Mouse (Mus musculus): ENCODE measurements around the gene Fgfr2. TPM values are rescaled to one million over a fixed set of nuclear protein-coding genes. Genes with fewer than 3 reads are reported as not detected.

The Fgfr2 gene
- polyA plus RNA-seq, 1 experiment = 0.17 TPM

DNA sequence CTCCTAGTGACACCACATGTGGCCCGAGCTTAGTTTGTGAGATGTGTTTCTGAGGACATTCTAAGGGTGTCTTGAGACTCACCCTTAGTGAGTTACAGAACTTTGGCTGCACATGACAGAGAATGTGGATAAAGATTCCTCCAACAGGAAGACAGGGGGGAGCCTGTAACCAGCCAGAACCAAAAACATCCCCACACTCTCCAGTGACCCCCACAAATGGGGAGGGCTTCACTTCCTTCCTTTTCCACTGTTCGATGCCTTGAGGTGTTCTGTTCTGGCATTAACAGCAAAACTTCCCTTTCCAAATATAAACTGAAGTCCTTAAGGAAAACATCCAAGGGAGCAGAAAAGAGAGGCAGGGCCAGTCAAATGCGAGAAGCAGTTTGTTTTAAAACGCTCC, 886.0 kb downstream of the Fgfr2 start:
- Histone ChIP-seq H3K27me3 (ENCODE audit: control insufficient read depth, insufficient read depth, insufficient read length) (no peaks in the 10 kb centered on the region), H3K4me3 (no peak overlapping the region), H3ac (ENCODE audit: control insufficient read depth, insufficient read length) (no peak overlapping the region), H3K36me3 (ENCODE audit: control insufficient read depth, insufficient read depth) (peaks cover 11% of the 10 kb centered on the region), H3K4me2 (ENCODE audit: low read depth) (no peak overlapping the region), H3K79me2 (ENCODE audit: control insufficient read depth, insufficient read depth) (no peaks in the 10 kb centered on the region)
- no peak for TF ChIP-seq POLR2AphosphoS2 (IDR thresholded peaks at IDR 0.05; ENCODE audit: insufficient read length, low read depth)
- no peak for TF ChIP-seq E2F4 (IDR thresholded peaks at IDR 0.05; ENCODE audit: insufficient read depth)

GRCm38 (mm10) chr7:132236789-132237188, 886.4 kb downstream of the Fgfr2 start:
- Histone ChIP-seq H3K79me2 (ENCODE audit: control insufficient read depth, insufficient read depth) (no peaks in the 10 kb centered on the region), H3ac (ENCODE audit: control insufficient read depth, insufficient read length) (no peak overlapping the region), H3K4me3 (no peak overlapping the region), H3K36me3 (ENCODE audit: control insufficient read depth, insufficient read depth) (peaks cover 11% of the 10 kb centered on the region), H3K4me2 (ENCODE audit: low read depth) (no peak overlapping the region), H3K27me3 (ENCODE audit: control insufficient read depth, insufficient read depth, insufficient read length) (no peaks in the 10 kb centered on the region)
- TF ChIP-seq MAX (IDR thresholded peaks at IDR 0.05; ENCODE audit: low read depth) (no peak), TCF12 (IDR thresholded peaks at IDR 0.05; ENCODE audit: insufficient read depth, poor library complexity, severe bottlenecking) (no peak), SRF (IDR thresholded peaks at IDR 0.05; ENCODE audit: control insufficient read depth, insufficient read length, low read depth) (no peak), POLR2AphosphoS2 (IDR thresholded peaks at IDR 0.05; ENCODE audit: insufficient read length, low read depth) (no peak), REST (IDR thresholded peaks at IDR 0.05; ENCODE audit: insufficient read depth, insufficient read length) (no peak), CEBPB (IDR thresholded peaks at IDR 0.05; ENCODE audit: insufficient read depth, poor library complexity, severe bottlenecking) (no peak), POLR2A (IDR thresholded peaks at IDR 0.05; ENCODE audit: insufficient read length, low read depth) (no peak), E2F4 (IDR thresholded peaks at IDR 0.05; ENCODE audit: insufficient read depth) (no peak), TCF3 (IDR thresholded peaks at IDR 0.05; ENCODE audit: insufficient read length, low read depth) (no peak), MYOD1 (IDR thresholded peaks at IDR 0.05; ENCODE audit: control insufficient read depth in 1 of 3, insufficient read length in 2 of 3, low read depth in 2 of 3) (no peak), MYOG (IDR thresholded peaks at IDR 0.05; ENCODE audit: control insufficient read depth in 1 of 3, insufficient read depth in 1 of 3, insufficient read length in 2 of 3, low read depth in 2 of 3) (no peak), USF1 (IDR thresholded peaks at IDR 0.05; ENCODE audit: low read depth) (no peak)

GRCm38 (mm10) chr7:132234250-132234649, 888.9 kb downstream of the Fgfr2 start:
- Histone ChIP-seq H3K79me2 (ENCODE audit: control insufficient read depth, insufficient read depth) (no peaks in the 10 kb centered on the region), H3K27me3 (ENCODE audit: control insufficient read depth, insufficient read depth, insufficient read length) (no peaks in the 10 kb centered on the region), H3K36me3 (ENCODE audit: control insufficient read depth, insufficient read depth) (peaks cover 11% of the 10 kb centered on the region), H3K4me3 (no peak overlapping the region), H3K4me2 (ENCODE audit: low read depth) (no peak overlapping the region), H3ac (ENCODE audit: control insufficient read depth, insufficient read length) (no peak overlapping the region)
- TF ChIP-seq CEBPB (IDR thresholded peaks at IDR 0.05; ENCODE audit: insufficient read depth, poor library complexity, severe bottlenecking) (no peak), MYOG (IDR thresholded peaks at IDR 0.05; ENCODE audit: control insufficient read depth in 1 of 3, insufficient read depth in 1 of 3, insufficient read length in 2 of 3, low read depth in 2 of 3) (no peak), POLR2A (IDR thresholded peaks at IDR 0.05; ENCODE audit: insufficient read length, low read depth) (no peak), USF1 (IDR thresholded peaks at IDR 0.05; ENCODE audit: low read depth) (no peak), TCF12 (IDR thresholded peaks at IDR 0.05; ENCODE audit: insufficient read depth, poor library complexity, severe bottlenecking) (no peak), POLR2AphosphoS2 (IDR thresholded peaks at IDR 0.05; ENCODE audit: insufficient read length, low read depth) (no peak), MYOD1 (IDR thresholded peaks at IDR 0.05; ENCODE audit: control insufficient read depth in 1 of 3, insufficient read length in 2 of 3, low read depth in 2 of 3) (no peak)

GRCm38 (mm10) chr7:132233732-132234131, 889.4 kb downstream of the Fgfr2 start:
- TF ChIP-seq MAX (IDR thresholded peaks at IDR 0.05; ENCODE audit: low read depth) = no peak
- TF ChIP-seq E2F4 (IDR thresholded peaks at IDR 0.05; ENCODE audit: insufficient read depth) = no peak
- TF ChIP-seq CEBPB (IDR thresholded peaks at IDR 0.05; ENCODE audit: insufficient read depth, poor library complexity, severe bottlenecking) = no peak
- no peak for TF ChIP-seq POLR2A (IDR thresholded peaks at IDR 0.05; ENCODE audit: insufficient read length, low read depth)
- H3K36me3 ChIP-seq (ENCODE audit: control insufficient read depth, insufficient read depth) = peaks cover 7% of the 10 kb centered on the region
- no peaks in the 10 kb centered on the region for H3K79me2 ChIP-seq (ENCODE audit: control insufficient read depth, insufficient read depth)
- H3K4me2 ChIP-seq (ENCODE audit: low read depth) = no peak overlapping the region
- H3K27me3 ChIP-seq (ENCODE audit: control insufficient read depth, insufficient read depth, insufficient read length) = no peaks in the 10 kb centered on the region
- no peak overlapping the region for H3K4me3 ChIP-seq
- H3ac ChIP-seq (ENCODE audit: control insufficient read depth, insufficient read length) = no peak overlapping the region

DNA sequence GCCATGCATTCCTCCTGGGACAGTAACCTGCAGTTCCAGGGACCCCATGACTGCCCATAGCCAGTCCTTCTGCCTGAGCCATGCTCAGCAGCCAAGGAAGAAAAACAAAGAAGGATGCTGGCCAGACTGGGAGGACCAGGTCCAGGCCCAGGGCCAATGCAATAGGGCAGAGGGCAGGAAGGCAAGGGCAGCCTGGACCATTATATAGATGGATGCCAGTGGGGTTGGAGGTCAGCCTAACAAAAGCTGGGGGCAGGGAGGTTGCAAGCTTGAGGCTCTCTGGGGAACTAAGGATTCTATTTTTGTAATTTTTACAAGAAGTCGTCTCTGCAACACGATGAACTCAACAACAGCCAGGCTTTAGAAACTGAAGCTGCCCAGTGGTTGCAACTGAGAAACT, 890.2 kb downstream of the Fgfr2 start:
- TF ChIP-seq MAX (IDR thresholded peaks at IDR 0.05; ENCODE audit: low read depth) (no peak), USF1 (IDR thresholded peaks at IDR 0.05; ENCODE audit: low read depth) (no peak), POLR2AphosphoS2 (IDR thresholded peaks at IDR 0.05; ENCODE audit: insufficient read length, low read depth) (no peak), TCF3 (IDR thresholded peaks at IDR 0.05; ENCODE audit: insufficient read length, low read depth) (no peak), REST (IDR thresholded peaks at IDR 0.05; ENCODE audit: insufficient read depth, insufficient read length) (no peak), MYOG (IDR thresholded peaks at IDR 0.05; ENCODE audit: control insufficient read depth in 1 of 3, insufficient read depth in 1 of 3, insufficient read length in 2 of 3, low read depth in 2 of 3) (no peak), POLR2A (IDR thresholded peaks at IDR 0.05; ENCODE audit: insufficient read length, low read depth) (no peak), TCF12 (IDR thresholded peaks at IDR 0.05; ENCODE audit: insufficient read depth, poor library complexity, severe bottlenecking) (no peak), CEBPB (IDR thresholded peaks at IDR 0.05; ENCODE audit: insufficient read depth, poor library complexity, severe bottlenecking) (no peak), MYOD1 (IDR thresholded peaks at IDR 0.05; ENCODE audit: control insufficient read depth in 1 of 3, insufficient read length in 2 of 3, low read depth in 2 of 3) (no peak), E2F4 (IDR thresholded peaks at IDR 0.05; ENCODE audit: insufficient read depth) (no peak), SRF (IDR thresholded peaks at IDR 0.05; ENCODE audit: control insufficient read depth, insufficient read length, low read depth) (no peak)
- no peak overlapping the region for H3K4me3 ChIP-seq
- no peak overlapping the region for H3K4me2 ChIP-seq (ENCODE audit: low read depth)
- H3K36me3 ChIP-seq (ENCODE audit: control insufficient read depth, insufficient read depth) = peaks cover 5% of the 10 kb centered on the region
- H3K27me3 ChIP-seq (ENCODE audit: control insufficient read depth, insufficient read depth, insufficient read length) = no peaks in the 10 kb centered on the region
- no peak overlapping the region for H3ac ChIP-seq (ENCODE audit: control insufficient read depth, insufficient read length)
- H3K79me2 ChIP-seq (ENCODE audit: control insufficient read depth, insufficient read depth) = no peaks in the 10 kb centered on the region
